In genomic region chr1:86358906-86359797, GRCm38 (mm10) we compare ENCODE assay signal across 8 mouse cellular contexts. TPM values are rescaled to one million over a fixed set of nuclear protein-coding genes. Genes with fewer than 3 reads are reported as not detected.
A peak's percentile ranks its signal among the peaks of the same experiment; 100 is the strongest.
DNase-seq lines count a peak whose midpoint lies in the region; ATAC-seq and TF ChIP-seq lines count a peak whose summit lies in the region.

Gene Ncl (minus strand): TSS chr1:86359400.

- 1% methylated on average over 37 of the region's 102 CpGs for WGBS in embryonic facial prominence, embryonic 14.5 days
- under 1% methylated on average over 98 of the region's 102 CpGs for WGBS in heart, adult 2 months
- WGBS in limb, embryonic 13.5 days, result 0% methylated on average over 88 of the region's 102 CpGs
- under 1% methylated on average over 98 of the region's 102 CpGs for WGBS in midbrain, embryonic 16.5 days

- intact Hi-C loops in heart, adult 2 months (cut with DNase I), result loop anchor here (5.0 kb wide), 1 partner anchor 297 kb away; the partner anchor contains the start of gene Psmd1

- H3K4me1 ChIP-seq in embryonic facial prominence, embryonic 14.5 days (ENCODE audit: control insufficient read depth, insufficient read depth, low read length), result 0 out of 2 replicates have a peak, but pooled peaks cover 12% of the 10 kb centered on the region
- H3K4me1 ChIP-seq in heart, adult 2 months (ENCODE audit: control insufficient read depth, insufficient read depth, low read length), result peaks cover 4% of the 10 kb centered on the region
- peaks cover 26% of the 10 kb centered on the region for H3K4me1 ChIP-seq in limb, embryonic 13.5 days
- H3K4me1 ChIP-seq in midbrain, embryonic 16.5 days (ENCODE audit: control insufficient read depth, insufficient read depth, low read length), result peaks cover 18% of the 10 kb centered on the region

- peak within 1 kb of the TSS; percentile 86 for H3K4me3 ChIP-seq in embryonic facial prominence, embryonic 14.5 days (ENCODE audit: low read depth, low read length)
- peak within 1 kb of the TSS; percentile 81 for H3K4me3 ChIP-seq in heart, adult 2 months
- peak within 1 kb of the TSS; percentile 92 for H3K4me3 ChIP-seq in limb, embryonic 13.5 days
- H3K4me3 ChIP-seq in midbrain, embryonic 16.5 days (ENCODE audit: low read depth, low read length), result peak within 1 kb of the TSS; percentile 85

- H3K9ac ChIP-seq in embryonic facial prominence, embryonic 14.5 days (ENCODE audit: low read depth, low read length), result peak within 1 kb of the TSS; percentile 97
- H3K9ac ChIP-seq in heart, adult 2 months (ENCODE audit: low read depth, low read length), result peak within 1 kb of the TSS; percentile 95
- peak within 1 kb of the TSS; percentile 96 for H3K9ac ChIP-seq in limb, embryonic 13.5 days
- peak within 1 kb of the TSS; percentile 91 for H3K9ac ChIP-seq in midbrain, embryonic 16.5 days (ENCODE audit: low read depth, low read length)

- no peaks in the 10 kb centered on the region for H3K9me3 ChIP-seq in embryonic facial prominence, embryonic 14.5 days (ENCODE audit: control insufficient read depth, low read length)
- no peaks in the 10 kb centered on the region for H3K9me3 ChIP-seq in limb, embryonic 13.5 days
- no peaks in the 10 kb centered on the region for H3K9me3 ChIP-seq in midbrain, embryonic 16.5 days (replicated peaks; ENCODE audit: control insufficient read depth, low read length, poor library complexity, severe bottlenecking)

- no peaks in the 10 kb centered on the region for H3K27me3 ChIP-seq in embryonic facial prominence, embryonic 14.5 days (replicated peaks; ENCODE audit: control insufficient read depth, insufficient read depth, low read length)
- H3K27me3 ChIP-seq in heart, adult 2 months (ENCODE audit: control insufficient read depth, insufficient read depth, low read length), result no peaks in the 10 kb centered on the region
- H3K27me3 ChIP-seq in limb, embryonic 13.5 days, result no peaks in the 10 kb centered on the region
- no peaks in the 10 kb centered on the region for H3K27me3 ChIP-seq in midbrain, embryonic 16.5 days (ENCODE audit: control insufficient read depth, insufficient read depth, low read depth, low read length)

- no peaks in the 10 kb centered on the region for H3K79me2 ChIP-seq in heart, adult 2 months (replicated peaks; ENCODE audit: control insufficient read depth, insufficient read depth, low read length)

- ATAC-seq in embryonic facial prominence, embryonic 14.5 days (ENCODE audit: low read depth), result peak; percentile 98
- peak; percentile 97 for ATAC-seq in limb, embryonic 13.5 days (ENCODE audit: low FRiP score, low read depth)
- peak; percentile 98 for ATAC-seq in midbrain, embryonic 16.5 days

- peak; percentile 98 for DNase-seq in 3T3-L1 (ENCODE audit: low read depth, low spot score)
- peak; percentile 93 to 96 for DNase-seq in adrenal gland, postnatal 4 days (ENCODE audit: low spot score in 2 of 2)
- DNase-seq in embryonic facial prominence, embryonic 14.5 days (ENCODE audit: low spot score), result peak; percentile 99
- peak; percentile 95 to 99 for DNase-seq in heart, adult 2 months
- DNase-seq in kidney, adult 8-10 months, result peak; percentile 98 to 99
- peak; percentile 95 to 98 for DNase-seq in spleen, postnatal 10 days (ENCODE audit: low spot score in 2 of 2)

- H3K4me2 ChIP-seq in embryonic facial prominence, embryonic 14.5 days (ENCODE audit: low read depth, low read length), result peak within 1 kb of the TSS; percentile 85
- peak within 1 kb of the TSS; percentile 89 for H3K4me2 ChIP-seq in limb, embryonic 13.5 days (replicated peaks)
- peak within 1 kb of the TSS; percentile 83 for H3K4me2 ChIP-seq in midbrain, embryonic 16.5 days (ENCODE audit: low read length)

- peak; percentile 99 for TF ChIP-seq POLR2A in heart, adult 2 months (IDR thresholded peaks at IDR 0.05; ENCODE audit: insufficient read depth, low read depth, low read length)

- H3K27ac ChIP-seq in embryonic facial prominence, embryonic 14.5 days (replicated peaks; ENCODE audit: low read depth, low read length), result peak within 1 kb of the TSS; percentile 99
- H3K27ac ChIP-seq in heart, adult 2 months, result peak within 1 kb of the TSS; percentile 92
- peak within 1 kb of the TSS; percentile 99 for H3K27ac ChIP-seq in limb, embryonic 13.5 days
- peak within 1 kb of the TSS; percentile 99 for H3K27ac ChIP-seq in midbrain, embryonic 16.5 days (ENCODE audit: low read length)

- H3K36me3 ChIP-seq in embryonic facial prominence, embryonic 14.5 days (ENCODE audit: control insufficient read depth, insufficient read depth, low read length), result peaks cover 36% of the 10 kb centered on the region
- H3K36me3 ChIP-seq in heart, adult 2 months (ENCODE audit: control insufficient read depth, insufficient read depth, low read length), result peaks cover 22% of the 10 kb centered on the region
- H3K36me3 ChIP-seq in limb, embryonic 13.5 days, result peaks cover 35% of the 10 kb centered on the region
- peaks cover 16% of the 10 kb centered on the region for H3K36me3 ChIP-seq in midbrain, embryonic 16.5 days (ENCODE audit: control insufficient read depth, insufficient read depth, low read length)

- TF ChIP-seq EP300 in heart, adult 2 months (IDR thresholded peaks at IDR 0.05; ENCODE audit: insufficient read depth, low read depth, low read length), result peak; percentile 30; the same call in 1 of the 2 replicates

- TF ChIP-seq CTCF in heart, adult 2 months (IDR thresholded peaks at IDR 0.05), result no peak

RNA-seq across cellular contexts. Expression of gene Ncl, which starts in this region (rescaled TPM):
- total RNA-seq in adrenal gland, postnatal 4 days (2021), result 100 to 1,000 TPM; 335 to 347 TPM
- 285 and 297 TPM in 2 replicates for polyA plus RNA-seq in embryonic facial prominence, embryonic 14.5 days (2014; fragmentation: Nextera tagmentation; extraction: Ambion mirVana)
- total RNA-seq in heart, adult 2 months (2021), result 100 to 1,000 TPM in 1 of 2 experiments, 10 to 100 TPM in 1; 95.9 to 120 TPM
- polyA plus RNA-seq in heart, adult 2 months (2012; rRNA removed), result 7.2 and 10.3 TPM in 2 replicates
- 418 and 419 TPM in 2 replicates for polyA plus RNA-seq in limb, embryonic 13.5 days (2015; fragmentation: Nextera tagmentation; extraction: Ambion mirVana)
- 195 and 213 TPM in 2 replicates for polyA plus RNA-seq in midbrain, embryonic 16.5 days (2015; fragmentation: Nextera tagmentation; extraction: Ambion mirVana)

Comparison
In these comparisons a context has a peak if more than half of its experiments do, and no peak if none do; other contexts are left out.
1. Peak in every context shown above with its lines: DNase-seq, ATAC-seq, H3K4me3 ChIP-seq and H3K27ac ChIP-seq.
2. RNA of gene Ncl (polyA plus RNA-seq): 418 to 419 TPM in limb, embryonic 13.5 days, 285 to 297 TPM in embryonic facial prominence, embryonic 14.5 days and 195 to 213 TPM in midbrain, embryonic 16.5 days; 7.2 to 10.3 TPM in heart, adult 2 months; every median in the first group is over 10 times any median in the second.